Mouse (Mus musculus) CH12.LX (cell line): ENCODE results near the gene Cry2.

Source experiments
- CHD2 ChIP-seq: IDR thresholded peaks from 2 replicates; pipeline ENCODE4 v1.6.1; 2011; ENCODE audit warnings: low read length, improper control_type of control experiment
- CTCF ChIP-seq, 2 experiments: IDR thresholded peaks in 1 of 2; conservative IDR thresholded peaks in 1 of 2; 2 replicates each; pipeline ENCODE4 v1.5.1; 2011 to 2012; ENCODE audit warnings: low read depth in 2 of 2, low read length in 2 of 2, improper control_type of control experiment in 1 of 2, inconsistent platforms in 1 of 2, mild to moderate bottlenecking in 1 of 2, moderate library complexity in 1 of 2
- EP300 ChIP-seq: IDR thresholded peaks from 2 replicates; pipeline ENCODE4 v1.6.1; 2011; ENCODE audit warnings: low read length, improper control_type of control experiment
- ETS1 ChIP-seq: conservative IDR thresholded peaks from 2 replicates; pipeline ENCODE4 v1.6.1; 2012; ENCODE audit warnings: low read depth, mild to moderate bottlenecking, inconsistent platforms, low read length, improper control_type of control experiment, moderate library complexity
- HCFC1 ChIP-seq: IDR thresholded peaks from 2 replicates; pipeline ENCODE4 v1.6.1; 2012; ENCODE audit warnings: low read depth, mild to moderate bottlenecking, inconsistent platforms, low read length, improper control_type of control experiment
- MAFK ChIP-seq: IDR thresholded peaks from 2 replicates; pipeline ENCODE4 v1.6.1; 2011; ENCODE audit warnings: low read length, improper control_type of control experiment; ENCODE audit not compliant: insufficient replicate concordance
- MAX ChIP-seq: IDR thresholded peaks from 2 replicates; pipeline ENCODE4 v1.6.1; 2011; ENCODE audit warnings: low read length, improper control_type of control experiment
- MYC ChIP-seq: IDR thresholded peaks from 2 replicates; pipeline ENCODE4 v1.6.1; 2011; ENCODE audit warnings: low read depth, mild to moderate bottlenecking, improper control_type of control experiment, low read length
- POLR2A ChIP-seq: IDR thresholded peaks from 2 replicates; pipeline ENCODE4 v1.6.1; 2011; ENCODE audit warnings: low read depth, mild to moderate bottlenecking, improper control_type of control experiment, low read length
- POLR2AphosphoS2 ChIP-seq: IDR thresholded peaks from 2 replicates; pipeline ENCODE4 v1.6.1; 2011; ENCODE audit warnings: low read depth, low read length, improper control_type of control experiment
- RCOR1 ChIP-seq: conservative IDR thresholded peaks from 2 replicates; pipeline ENCODE4 v1.6.1; 2012; ENCODE audit warnings: low read depth, mild to moderate bottlenecking, inconsistent platforms, low read length, improper control_type of control experiment
- TBP ChIP-seq: conservative IDR thresholded peaks from 2 replicates; pipeline ENCODE4 v1.6.1; 2011; ENCODE audit warnings: low read depth, low read length, improper control_type of control experiment
- ZKSCAN1 ChIP-seq: IDR thresholded peaks from 2 replicates; pipeline ENCODE4 v1.6.1; 2012; ENCODE audit warnings: low read depth, inconsistent platforms, low read length, improper control_type of control experiment, borderline replicate concordance

DNA sequence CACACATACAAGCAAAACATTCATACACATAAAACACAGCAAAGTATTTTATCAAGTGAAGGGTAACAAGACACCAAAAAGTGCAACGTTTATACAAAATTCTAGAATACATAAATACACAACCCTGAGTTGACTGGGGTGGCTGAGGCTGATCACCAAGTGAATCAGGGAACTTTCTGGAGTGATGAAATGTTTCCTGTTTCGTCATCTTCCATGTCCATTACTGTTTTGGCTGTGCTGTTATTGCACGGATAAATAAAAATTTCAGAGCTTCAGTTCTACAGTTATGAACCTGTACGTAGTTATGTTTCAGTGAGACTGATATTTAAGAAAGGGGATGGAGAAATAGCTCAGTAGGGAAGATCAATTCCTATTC, 44.5 kb upstream of the Cry2 start:
- TF ChIP-seq RCOR1 (no peak), CTCF (conservative IDR thresholded peaks at IDR 0.05 in 1 of 2, IDR thresholded peaks at IDR 0.05 in 1 of 2; ENCODE audit: low read depth in 2 of 2, low read length in 2 of 2) (no peak), CHD2 (no peak), HCFC1 (no peak), MYC (no peak), MAX (no peak), EP300 (no peak), ZKSCAN1 (no peak), MAFK (no peak), ETS1 (no peak), POLR2A (no peak), POLR2AphosphoS2 (no peak), TBP (no peak)
